Mouse (Mus musculus): ENCODE data around the gene Aff1. TPM values are rescaled to one million over a fixed set of nuclear protein-coding genes. Genes with fewer than 3 reads are reported as not detected.

Aff1 gene
- polyA plus RNA-seq, 1 experiment from 2014 or later: 5.7 TPM

DNA sequence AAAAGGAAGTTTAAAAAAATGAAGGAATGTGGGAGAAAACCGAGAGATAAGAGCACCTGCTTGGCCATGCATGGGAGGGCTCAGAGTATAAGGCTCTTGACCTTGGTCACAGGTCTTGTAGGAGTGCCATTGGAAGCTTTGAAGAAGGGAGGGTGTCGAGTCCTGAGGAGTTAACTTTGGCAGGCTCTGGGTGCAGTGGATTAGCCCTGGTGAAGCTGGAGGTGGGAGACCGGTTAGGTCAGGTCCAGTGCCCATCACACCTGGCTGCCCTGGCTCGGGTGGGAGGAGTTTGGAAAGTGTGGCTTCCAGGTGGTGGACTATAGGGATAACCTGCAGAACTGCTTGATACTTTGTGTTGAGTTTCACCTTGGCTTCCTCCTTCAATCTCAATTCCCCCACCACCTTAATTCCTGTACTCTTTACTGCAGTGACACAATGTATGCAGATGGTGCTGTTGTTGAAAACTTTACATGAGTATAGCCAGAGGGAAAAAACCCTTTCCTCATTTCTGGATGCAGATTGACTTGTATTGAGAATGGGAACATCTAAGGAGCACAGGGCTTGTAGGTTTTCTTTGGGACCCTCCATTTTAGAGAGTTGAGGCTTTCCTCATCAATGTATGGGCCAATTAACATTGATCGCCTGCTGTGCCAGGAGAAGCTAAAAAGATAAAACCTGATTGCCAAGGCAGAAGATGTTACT, 43.4 kb downstream of the Aff1 start:
- no peaks in the 10 kb centered on the region for H3K36me3 ChIP-seq
- H3K9me3 ChIP-seq: no peaks in the 10 kb centered on the region
- 66% methylated on average over 5 of the region's 5 CpGs for WGBS
- no peaks in the 10 kb centered on the region for H3K4me1 ChIP-seq (replicated peaks)
- no peak overlapping the region for H3K4me3 ChIP-seq
- H3K27me3 ChIP-seq (ENCODE audit: insufficient read depth, poor library complexity, severe bottlenecking): no peaks in the 10 kb centered on the region
- DNase-seq (ENCODE audit: low spot score): no peak
- H3K27ac ChIP-seq: no peak overlapping the region

DNA sequence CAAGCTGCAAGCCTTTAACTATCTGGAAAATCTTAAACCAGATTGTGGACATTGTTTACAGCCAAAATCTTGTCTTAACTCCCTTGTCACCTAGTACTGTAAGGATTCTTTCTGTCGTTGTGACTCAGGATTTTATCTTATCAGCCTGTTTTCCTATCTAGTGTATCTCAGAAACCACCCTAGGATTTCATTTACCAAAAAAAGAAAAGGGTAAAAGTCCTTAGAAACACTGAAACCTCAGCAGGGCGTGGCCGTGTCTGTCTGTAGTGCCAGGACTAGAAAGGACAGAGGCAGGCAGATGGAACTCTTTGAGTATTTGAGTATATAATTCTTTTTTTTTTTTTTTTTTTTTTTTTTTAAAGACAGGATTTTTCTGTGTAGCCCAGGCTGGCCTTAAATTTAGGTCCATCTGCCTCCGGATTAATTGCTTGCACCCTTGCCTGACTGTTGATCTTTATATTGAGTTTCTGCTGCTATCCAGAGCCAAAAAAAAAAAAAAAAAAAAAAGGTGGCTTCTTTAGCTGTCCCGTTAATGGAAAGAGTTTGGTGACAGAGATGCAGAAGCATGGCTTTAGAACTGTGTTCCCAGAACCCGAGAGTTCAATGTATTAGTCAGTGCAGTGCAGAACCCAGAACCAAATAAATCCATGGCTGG, 44.5 kb downstream of the Aff1 start:
- H3K9me3 ChIP-seq: no peaks in the 10 kb centered on the region
- H3K36me3 ChIP-seq: no peaks in the 10 kb centered on the region
- no peak overlapping the region for H3K4me3 ChIP-seq
- no peaks in the 10 kb centered on the region for H3K4me1 ChIP-seq (replicated peaks)
- 71% methylated on average over 6 of the region's 6 CpGs for WGBS
- no peak overlapping the region for H3K27ac ChIP-seq
- no peaks in the 10 kb centered on the region for H3K27me3 ChIP-seq (ENCODE audit: insufficient read depth, poor library complexity, severe bottlenecking)
- no peak for DNase-seq (ENCODE audit: low spot score)

DNA sequence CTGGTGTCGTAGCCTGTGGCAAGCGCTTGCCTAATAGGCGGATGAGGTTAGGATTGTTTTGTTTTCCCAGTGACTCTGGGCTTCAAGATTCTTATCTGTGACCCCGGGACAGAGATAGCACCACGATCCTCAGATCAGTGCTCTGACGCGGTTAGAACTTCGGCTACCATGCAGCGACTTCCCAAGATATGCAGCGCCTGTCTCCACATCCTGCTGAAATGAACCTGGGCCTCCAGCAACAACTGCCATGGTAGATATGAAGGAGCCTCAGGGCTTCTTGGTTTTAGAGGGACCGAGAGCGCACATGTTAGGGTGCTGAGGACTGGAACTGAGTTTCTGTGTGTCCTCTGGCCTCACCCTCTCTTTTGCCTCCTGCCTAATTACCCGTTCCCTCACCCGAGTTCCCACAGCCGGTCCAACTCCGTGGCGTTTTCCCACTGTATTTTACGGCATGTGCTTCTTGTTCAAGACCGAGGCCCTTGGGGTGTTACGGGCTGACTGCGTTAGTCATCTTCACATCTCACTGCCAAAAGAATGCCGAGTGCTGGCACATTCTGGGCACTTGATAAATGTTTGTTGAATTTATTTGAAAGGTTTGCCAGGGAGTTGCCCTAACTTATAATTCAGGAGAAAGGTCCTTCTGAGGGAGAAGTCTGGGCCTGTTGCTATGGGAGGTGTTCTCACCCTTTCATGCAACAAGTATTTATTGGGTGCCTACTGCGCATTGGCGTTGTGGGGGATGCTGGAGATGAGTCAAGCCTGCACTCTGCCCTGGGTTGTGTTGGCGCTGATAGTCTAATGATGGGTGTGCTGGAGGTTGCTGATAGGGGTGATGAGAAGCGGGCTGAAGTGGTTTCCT, 45.3 kb downstream of the Aff1 start:
- Histone ChIP-seq H3K27me3 (ENCODE audit: insufficient read depth, poor library complexity, severe bottlenecking) (no peaks in the 10 kb centered on the region), H3K36me3 (no peaks in the 10 kb centered on the region)

DNA sequence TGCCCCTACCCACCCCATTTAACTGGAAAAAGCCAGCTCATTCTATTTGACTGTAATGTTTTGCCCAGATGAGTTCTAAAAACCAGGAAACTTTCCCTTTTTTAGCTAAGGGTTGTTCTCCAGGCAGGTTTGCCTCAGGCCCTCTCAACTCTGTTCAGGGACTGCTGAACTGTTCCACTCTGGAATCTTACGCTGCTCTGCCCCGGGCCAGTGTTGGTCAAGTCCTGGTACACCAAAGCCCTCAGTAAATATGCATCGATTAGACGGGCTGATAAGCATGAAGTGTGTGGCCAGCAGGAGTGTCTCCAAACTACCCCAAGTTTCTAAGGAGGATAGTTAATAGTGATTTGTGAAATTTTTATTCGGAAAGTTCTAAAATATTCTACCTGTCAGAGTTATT, 46.3 kb downstream of the Aff1 start:
- H3K9me3 ChIP-seq: no peaks in the 10 kb centered on the region
- WGBS: 87% methylated on average over 5 of the region's 5 CpGs
- no peaks in the 10 kb centered on the region for H3K4me1 ChIP-seq (replicated peaks)
- H3K27ac ChIP-seq: no peak overlapping the region
- H3K36me3 ChIP-seq: no peaks in the 10 kb centered on the region
- DNase-seq (ENCODE audit: low spot score): no peak
- no peaks in the 10 kb centered on the region for H3K27me3 ChIP-seq (ENCODE audit: insufficient read depth, poor library complexity, severe bottlenecking)
- no peak overlapping the region for H3K4me3 ChIP-seq

More for the DNA sequence above, 45.3 kb downstream of the Aff1 start:
- DNase-seq (ENCODE audit: low spot score): no peak
- Histone ChIP-seq H3K4me1 (replicated peaks) (no peaks in the 10 kb centered on the region), H3K9me3 (no peaks in the 10 kb centered on the region), H3K4me3 (no peak overlapping the region), H3K27ac (no peak overlapping the region)
- 84% methylated on average over 26 of the region's 26 CpGs for WGBS

GRCm38 (mm10) chr5:103739163-103739562, 47.0 kb downstream of the Aff1 start:
- no peaks in the 10 kb centered on the region for H3K9me3 ChIP-seq
- WGBS: 93% methylated on average over 5 of the region's 5 CpGs
- no peaks in the 10 kb centered on the region for H3K36me3 ChIP-seq
- H3K27ac ChIP-seq: no peak overlapping the region
- no peak for DNase-seq (ENCODE audit: low spot score)
- H3K4me3 ChIP-seq: no peak overlapping the region
- no peaks in the 10 kb centered on the region for H3K4me1 ChIP-seq (replicated peaks)
- no peaks in the 10 kb centered on the region for H3K27me3 ChIP-seq (ENCODE audit: insufficient read depth, poor library complexity, severe bottlenecking)

DNA sequence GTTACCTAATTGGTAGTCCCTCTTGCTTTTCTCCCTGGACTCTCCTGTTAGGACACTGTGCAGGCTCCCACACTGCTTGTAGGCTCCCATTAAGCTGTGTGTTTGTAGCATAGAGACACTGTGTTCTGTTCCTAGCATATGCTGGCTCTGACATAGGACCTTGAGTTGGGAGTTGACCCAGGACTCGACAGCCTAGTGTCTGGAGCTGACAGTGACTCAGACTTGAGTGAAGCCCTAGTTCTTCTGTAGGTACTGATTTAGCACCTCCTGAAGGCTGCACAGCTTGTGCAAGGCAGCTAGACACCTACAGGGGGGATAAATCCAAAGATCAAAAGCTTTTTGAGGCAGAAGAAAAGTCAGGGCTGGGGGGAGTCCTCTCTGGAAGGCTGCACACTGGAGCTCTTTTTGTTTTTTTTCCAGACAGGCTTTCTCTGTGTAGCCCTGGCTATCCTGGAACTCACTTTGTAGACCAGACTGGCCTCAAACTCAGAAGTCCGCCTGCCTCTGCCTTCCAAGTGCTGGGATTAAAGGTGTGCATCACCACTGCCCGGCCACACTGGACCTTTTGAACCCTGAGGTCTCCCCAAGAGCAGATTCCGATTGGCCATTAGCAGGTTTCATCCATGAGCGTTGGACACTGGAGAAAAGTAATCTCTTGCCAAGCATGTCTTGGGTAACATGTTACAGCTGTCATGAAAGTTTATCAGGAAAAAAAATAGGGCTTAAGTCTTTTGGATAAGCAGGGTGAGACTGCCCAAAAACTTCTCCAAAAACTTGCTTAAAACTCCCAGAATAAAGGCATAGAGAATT, 48.1 kb downstream of the Aff1 start:
- 85% methylated on average over 5 of the region's 5 CpGs for WGBS
- Histone ChIP-seq H3K36me3 (no peaks in the 10 kb centered on the region), H3K27ac (no peak overlapping the region), H3K9me3 (no peaks in the 10 kb centered on the region), H3K27me3 (ENCODE audit: insufficient read depth, poor library complexity, severe bottlenecking) (no peaks in the 10 kb centered on the region), H3K4me1 (replicated peaks) (no peaks in the 10 kb centered on the region), H3K4me3 (no peak overlapping the region)
- DNase-seq (ENCODE audit: low spot score): no peak

GRCm38 (mm10) chr5:103740903-103741246, 48.7 kb downstream of the Aff1 start:
- Histone ChIP-seq H3K36me3 (no peaks in the 10 kb centered on the region), H3K27me3 (ENCODE audit: insufficient read depth, poor library complexity, severe bottlenecking) (no peaks in the 10 kb centered on the region), H3K4me1 (replicated peaks) (no peaks in the 10 kb centered on the region), H3K27ac (no peak overlapping the region), H3K4me3 (no peak overlapping the region), H3K9me3 (no peaks in the 10 kb centered on the region)
- DNase-seq (ENCODE audit: low spot score): no peak
- 91% methylated on average over 1 of the region's 1 CpGs for WGBS

- no peaks in the 10 kb centered on the region for H3K36me3 ChIP-seq
- H3K4me3 ChIP-seq: no peak overlapping the region
- no peak for DNase-seq (ENCODE audit: low spot score)
- no peaks in the 10 kb centered on the region for H3K4me1 ChIP-seq (replicated peaks)
- H3K27me3 ChIP-seq (ENCODE audit: insufficient read depth, poor library complexity, severe bottlenecking): no peaks in the 10 kb centered on the region
- H3K9me3 ChIP-seq: no peaks in the 10 kb centered on the region
- no peak overlapping the region; the same call in 1 of the 2 replicates for H3K27ac ChIP-seq
- 66% methylated on average over 1 of the region's 1 CpGs for WGBS
Observed at GRCm38 (mm10) chr5:103741443-103741842, 49.3 kb downstream of the Aff1 start.

DNA sequence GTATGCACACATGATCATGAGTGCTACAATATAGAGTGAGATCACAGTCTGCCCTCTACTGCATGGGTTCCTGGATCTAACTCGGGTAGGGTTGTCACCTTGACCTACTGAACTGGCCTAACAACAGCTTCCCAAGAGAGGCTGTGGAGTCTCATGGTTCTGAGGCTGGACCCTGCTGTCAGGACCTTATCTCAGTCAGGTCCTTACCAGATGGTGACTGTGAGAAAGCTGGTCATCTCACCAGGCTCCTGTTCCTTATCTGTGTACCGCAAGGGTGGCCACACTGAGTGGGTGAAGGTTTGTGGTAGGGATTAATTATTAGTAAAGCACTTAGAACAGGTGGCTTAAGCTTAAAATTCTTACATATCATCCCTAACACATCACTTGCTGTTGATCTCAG, 49.8 kb downstream of the Aff1 start:
- no peaks in the 10 kb centered on the region for H3K9me3 ChIP-seq
- no peaks in the 10 kb centered on the region for H3K27me3 ChIP-seq (ENCODE audit: insufficient read depth, poor library complexity, severe bottlenecking)
- WGBS: 81% methylated on average over 2 of the region's 2 CpGs

GRCm38 (mm10) chr5:103744531-103744930, 52.4 kb downstream of the Aff1 start:
- WGBS: 78% methylated on average over 6 of the region's 6 CpGs
- Histone ChIP-seq H3K27me3 (ENCODE audit: insufficient read depth, poor library complexity, severe bottlenecking) (no peaks in the 10 kb centered on the region), H3K27ac (no peak overlapping the region), H3K4me1 (replicated peaks) (peaks cover under 1% of the 10 kb centered on the region; the same call in 1 of the 2 replicates), H3K9me3 (no peaks in the 10 kb centered on the region), H3K4me3 (no peak overlapping the region), H3K36me3 (no peaks in the 10 kb centered on the region)
- no peak for DNase-seq (ENCODE audit: low spot score)

More for the DNA sequence above, 49.8 kb downstream of the Aff1 start:
- Histone ChIP-seq H3K36me3 (no peaks in the 10 kb centered on the region), H3K27ac (no peak overlapping the region; the same call in 1 of the 2 replicates), H3K4me1 (replicated peaks) (no peaks in the 10 kb centered on the region), H3K4me3 (no peak overlapping the region)
- DNase-seq (ENCODE audit: low spot score): no peak

DNA sequence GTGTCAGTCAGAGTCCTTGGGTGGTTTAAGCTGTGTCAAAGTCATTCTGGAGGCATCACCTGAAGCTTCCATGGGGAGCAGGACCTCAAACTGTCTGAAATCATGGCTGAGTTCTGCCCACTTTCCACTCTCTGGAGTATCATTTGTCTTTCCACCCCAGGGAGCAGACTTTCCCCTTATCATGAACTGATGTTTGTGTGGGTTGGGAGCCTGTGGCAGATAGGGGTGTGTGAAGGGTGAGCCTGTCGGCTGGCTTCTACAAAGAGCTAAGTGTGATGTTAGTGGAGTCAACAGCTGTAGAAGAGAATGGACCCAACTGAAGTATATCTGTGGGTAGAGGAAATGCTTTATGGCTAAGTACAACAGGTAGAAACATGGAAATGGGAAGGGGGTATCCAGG, 53.5 kb downstream of the Aff1 start:
- H3K4me1 ChIP-seq (replicated peaks): peaks cover 4% of the 10 kb centered on the region; the same call in 1 of the 2 replicates
- no peak overlapping the region for H3K27ac ChIP-seq
- no peaks in the 10 kb centered on the region for H3K27me3 ChIP-seq (ENCODE audit: insufficient read depth, poor library complexity, severe bottlenecking)
- H3K36me3 ChIP-seq: no peaks in the 10 kb centered on the region
- WGBS: 89% methylated on average over 1 of the region's 1 CpGs
- H3K4me3 ChIP-seq: no peak overlapping the region
- H3K9me3 ChIP-seq: no peaks in the 10 kb centered on the region
- DNase-seq (ENCODE audit: low spot score): no peak

GRCm38 (mm10) chr5:103746561-103747085, 54.4 kb downstream of the Aff1 start:
- Histone ChIP-seq H3K27me3 (ENCODE audit: insufficient read depth, poor library complexity, severe bottlenecking) (no peaks in the 10 kb centered on the region), H3K27ac (no peak overlapping the region), H3K4me1 (replicated peaks) (peaks cover 4% of the 10 kb centered on the region; the same call in 1 of the 2 replicates), H3K9me3 (no peaks in the 10 kb centered on the region), H3K36me3 (no peaks in the 10 kb centered on the region), H3K4me3 (no peak overlapping the region)
- DNase-seq (ENCODE audit: low spot score): no peak
- WGBS: 96% methylated on average over 3 of the region's 3 CpGs
